Mouse (Mus musculus) neural tube, embryonic 11.5 days (tissue): ENCODE results near the gene Prpf6. TPM values are rescaled to one million over a fixed set of nuclear protein-coding genes. Genes with fewer than 3 reads are reported as not detected.

ENCODE experiments used
- ATAC-seq: fragments of 200-750 bp; cut with Nextera tagmentation; 2 replicates; pipeline ENCODE4 v1.8.0; 2017; ENCODE audit warnings: moderate number of reproducible peaks, mild to moderate bottlenecking, moderate TSS enrichment, moderate library complexity; ENCODE audit not compliant: insufficient read depth, low FRiP score, low TSS enrichment
- DNase-seq: peaks from one replicate; pipeline ENCODE4 v3.0.0-alpha.2; 2015; ENCODE audit warnings: low spot score
- H3K27ac ChIP-seq: fragments of 300-500 bp; sonication (generic); 2 replicates; pipeline ENCODE4 v1.5.1; 2014; ENCODE audit warnings: low read depth, mild to moderate bottlenecking, low read length
- H3K27me3 ChIP-seq: fragments of 300-500 bp; sonication (generic); 2 replicates; pipeline ENCODE4 v1.6.1; 2014; ENCODE audit warnings: mild to moderate bottlenecking, low read length, mixed read lengths; ENCODE audit not compliant: control insufficient read depth, insufficient read depth
- H3K36me3 ChIP-seq: fragments of 300-500 bp; sonication (generic); 2 replicates; pipeline ENCODE4 v1.6.1; 2014; ENCODE audit warnings: mild to moderate bottlenecking, low read length, moderate library complexity, mixed read lengths; ENCODE audit not compliant: control insufficient read depth, insufficient read depth
- H3K4me1 ChIP-seq: fragments of 300-500 bp; sonication (generic); 2 replicates; pipeline ENCODE4 v1.6.1; 2014; ENCODE audit warnings: low read length, mixed read lengths; ENCODE audit not compliant: control insufficient read depth, insufficient read depth
- H3K4me2 ChIP-seq: fragments of 300-500 bp; sonication (generic); 2 replicates; pipeline ENCODE4 v1.6.1; 2014; ENCODE audit warnings: low read depth, mild to moderate bottlenecking, moderate library complexity
- H3K4me3 ChIP-seq: fragments of 300-500 bp; sonication (generic); 2 replicates; pipeline ENCODE4 v1.5.1; 2014; ENCODE audit warnings: low read depth, low read length
- H3K9ac ChIP-seq: fragments of 300-500 bp; sonication (generic); 2 replicates; pipeline ENCODE4 v1.6.1; 2014; ENCODE audit warnings: mild to moderate bottlenecking, low read length
- H3K9me3 ChIP-seq: fragments of 300-500 bp; sonication (generic); 2 replicates; pipeline ENCODE4 v1.6.1; 2016; ENCODE audit warnings: low read length; ENCODE audit not compliant: control insufficient read depth
- WGBS: fragments of 180-500 bp; shearing (Covaris S2); extraction: QIAGEN DNeasy Blood & Tissue Kit; methylation state at CpG from one replicate; pipeline ENCODE4 v1.1.7; 2014; 5-methylcytosine and 5-hydroxymethylcytosine counted together
- polyA plus RNA-seq: library from polyadenylated mRNA; unstranded; fragments of >200 nt; fragmentation: Nextera tagmentation; extraction: Ambion mirVana; gene quantifications from 2 replicates; pipeline ENCODE4 v1.2.1, GENCODE M21; 2014

Gene Prpf6
- polyA plus RNA-seq, 1 experiment from 2014 or later: 85.1 TPM

- Histone ChIP-seq H3K4me3 (peak within 1 kb of the TSS; percentile 60), H3K27ac (no peak within 1 kb of the TSS), H3K4me1 (peaks cover 6% of the 10 kb centered on the region; the same call in 1 of the 2 replicates), H3K4me2 (peak within 1 kb of the TSS; percentile 93), H3K9ac (peak within 1 kb of the TSS; percentile 86), H3K27me3 (no peaks in the 10 kb centered on the region), H3K36me3 (no peaks in the 10 kb centered on the region), H3K9me3 (no peaks in the 10 kb centered on the region)
- peak; percentile 67 for ATAC-seq
- 1% methylated on average over 47 of the region's 69 CpGs for WGBS
- peak; percentile 80 for DNase-seq
Observed at GRCm38 (mm10) chr2:181679951-181680715, 88.5 kb downstream of the Prpf6 start, which contains the start of gene Tcea2. Gene Tcea2, plus strand, starts transcription at chr2:181680310.

- ATAC-seq (0 out of 2 replicates have a peak, but pooled peaks have one; percentile 48), DNase-seq (peak; percentile 38)
- WGBS: 17% methylated on average over 7 of the region's 7 CpGs
- Histone ChIP-seq H3K27ac (no peak overlapping the region), H3K4me1 (no peaks in the 10 kb centered on the region; the same call in 1 of the 2 replicates), H3K36me3 (no peaks in the 10 kb centered on the region), H3K4me2 (peak overlapping the region; percentile 93), H3K9ac (peak overlapping the region; percentile 86), H3K27me3 (no peaks in the 10 kb centered on the region), H3K9me3 (no peaks in the 10 kb centered on the region), H3K4me3 (peak overlapping the region; percentile 60)
Observed at GRCm38 (mm10) chr2:181680716-181681117, 89.0 kb downstream of the Prpf6 start.

- 93% methylated on average over 1 of the region's 1 CpGs for WGBS
- no peaks in the 10 kb centered on the region for H3K36me3 ChIP-seq
Observed at GRCm38 (mm10) chr2:181681978-181682377, 90.3 kb downstream of the Prpf6 start.

DNA sequence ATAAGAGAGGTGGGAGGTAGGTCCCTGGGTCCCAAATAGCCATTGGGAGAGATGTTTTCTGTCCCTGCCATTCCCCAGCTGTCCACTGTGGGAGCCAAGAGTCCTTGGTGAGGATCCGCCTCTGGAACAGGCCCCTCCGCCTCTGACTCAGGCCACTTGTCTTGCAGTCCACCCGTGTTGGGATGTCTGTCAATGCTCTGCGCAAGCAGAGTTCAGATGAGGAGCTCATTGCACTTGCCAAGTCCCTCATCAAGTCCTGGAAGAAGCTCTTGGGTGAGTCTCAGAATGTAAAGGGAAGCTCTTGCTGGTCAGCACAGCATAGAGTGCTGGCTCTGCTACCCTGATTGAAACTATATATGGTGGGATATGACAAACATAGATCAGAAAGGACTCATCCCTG lies 91.7 kb downstream of the Prpf6 start:
- Histone ChIP-seq H3K9me3 (no peaks in the 10 kb centered on the region), H3K9ac (no peak overlapping the region), H3K27me3 (no peaks in the 10 kb centered on the region), H3K4me2 (no peak overlapping the region), H3K4me1 (no peaks in the 10 kb centered on the region; the same call in 1 of the 2 replicates), H3K4me3 (no peak overlapping the region), H3K27ac (no peak overlapping the region), H3K36me3 (no peaks in the 10 kb centered on the region)
- 68% methylated on average over 4 of the region's 4 CpGs for WGBS
- DNase-seq: no peak
- ATAC-seq: no peak

More at GRCm38 (mm10) chr2:181681978-181682377, 90.3 kb downstream of the Prpf6 start:
- Histone ChIP-seq H3K4me2 (no peak overlapping the region), H3K9ac (no peak overlapping the region), H3K27me3 (no peaks in the 10 kb centered on the region), H3K9me3 (no peaks in the 10 kb centered on the region), H3K4me1 (no peaks in the 10 kb centered on the region; the same call in 1 of the 2 replicates), H3K27ac (no peak overlapping the region), H3K4me3 (no peak overlapping the region)
- DNase-seq (no peak), ATAC-seq (no peak)

GRCm38 (mm10) chr2:181684713-181685112 lies 93.0 kb downstream of the Prpf6 start:
- H3K4me2 ChIP-seq: no peak overlapping the region
- H3K9ac ChIP-seq: no peak overlapping the region
- no peak overlapping the region for H3K27ac ChIP-seq
- peaks cover 4% of the 10 kb centered on the region for H3K36me3 ChIP-seq
- no peak overlapping the region for H3K4me3 ChIP-seq
- WGBS: 87% methylated on average over 1 of the region's 1 CpGs
- ATAC-seq: no peak
- DNase-seq: no peak
- H3K9me3 ChIP-seq: no peaks in the 10 kb centered on the region
- H3K4me1 ChIP-seq: no peaks in the 10 kb centered on the region; the same call in 1 of the 2 replicates
- no peaks in the 10 kb centered on the region for H3K27me3 ChIP-seq

DNA sequence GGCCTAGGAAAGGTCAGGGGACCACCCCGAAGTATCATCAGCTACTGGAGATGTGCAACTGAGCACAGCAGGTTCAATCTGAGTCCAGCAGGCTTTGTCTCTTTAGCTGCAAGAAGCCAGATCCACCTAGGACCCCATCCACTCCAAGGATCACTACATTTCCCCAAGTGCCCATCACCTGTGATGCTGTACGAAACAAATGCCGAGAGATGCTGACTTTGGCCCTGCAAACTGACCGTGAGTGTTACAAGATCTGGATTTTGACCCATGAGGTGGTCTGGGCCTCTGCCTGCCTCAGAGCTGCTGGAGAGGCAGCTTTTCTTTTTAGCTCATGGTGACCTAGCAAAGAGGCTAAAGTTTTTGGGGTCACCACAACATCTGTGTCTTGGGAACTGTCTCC lies 94.0 kb downstream of the Prpf6 start:
- no peak for ATAC-seq
- H3K27ac ChIP-seq: no peak overlapping the region
- H3K36me3 ChIP-seq: peaks cover 4% of the 10 kb centered on the region
- no peaks in the 10 kb centered on the region; the same call in 1 of the 2 replicates for H3K4me1 ChIP-seq
- no peaks in the 10 kb centered on the region for H3K27me3 ChIP-seq
- no peak for DNase-seq
- H3K4me2 ChIP-seq: no peak overlapping the region
- no peaks in the 10 kb centered on the region for H3K9me3 ChIP-seq
- 96% methylated on average over 4 of the region's 4 CpGs for WGBS
- H3K9ac ChIP-seq: no peak overlapping the region
- no peak overlapping the region for H3K4me3 ChIP-seq

GRCm38 (mm10) chr2:181687586-181687985 lies 95.9 kb downstream of the Prpf6 start:
- Histone ChIP-seq H3K4me2 (no peak overlapping the region), H3K27me3 (no peaks in the 10 kb centered on the region), H3K27ac (no peak overlapping the region), H3K9ac (no peak overlapping the region), H3K36me3 (peaks cover 4% of the 10 kb centered on the region), H3K4me1 (peaks cover 4% of the 10 kb centered on the region; the same call in 1 of the 2 replicates), H3K9me3 (no peaks in the 10 kb centered on the region), H3K4me3 (no peak overlapping the region)
- no peak for ATAC-seq
- 95% methylated on average over 8 of the region's 8 CpGs for WGBS
- DNase-seq: no peak

DNA sequence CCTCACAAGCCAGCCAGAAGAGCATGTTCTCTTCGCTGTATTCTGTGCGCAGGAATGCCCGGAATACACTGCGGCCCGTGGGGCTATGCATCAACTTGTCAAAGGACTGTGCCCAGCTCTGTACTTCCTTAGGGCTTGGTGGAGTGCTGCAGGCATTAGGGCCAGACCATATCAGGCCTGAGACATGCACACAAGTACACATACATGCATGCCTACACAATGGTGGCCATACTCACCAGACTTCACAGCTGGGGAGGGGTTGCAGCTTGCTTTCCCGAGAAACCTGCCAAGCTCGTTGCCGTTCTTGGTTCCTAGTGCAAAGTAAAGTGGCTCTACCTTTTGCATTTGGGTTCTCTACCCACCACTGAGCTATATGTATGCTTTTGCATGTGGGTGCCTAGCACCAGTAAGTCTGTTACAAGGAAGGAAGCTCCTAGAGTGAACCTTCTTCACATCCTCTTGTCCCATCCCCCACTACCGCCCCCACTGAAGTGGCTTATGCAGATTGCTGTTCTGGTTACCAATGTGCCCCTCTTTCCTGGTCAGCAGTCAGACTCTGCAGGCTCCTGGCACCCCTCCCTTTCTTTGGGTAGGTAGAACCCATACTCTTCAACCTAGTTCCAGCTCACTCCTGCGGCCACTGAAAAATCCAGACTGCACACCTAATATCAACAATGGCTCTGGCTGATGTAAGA lies 97.9 kb downstream of the Prpf6 start:
- H3K4me3 ChIP-seq: no peak overlapping the region
- DNase-seq (no peak), ATAC-seq (no peak)
- no peak overlapping the region for H3K9ac ChIP-seq
- H3K27ac ChIP-seq: no peak overlapping the region
- no peaks in the 10 kb centered on the region for H3K9me3 ChIP-seq
- H3K4me2 ChIP-seq: no peak overlapping the region
- peaks cover 4% of the 10 kb centered on the region for H3K36me3 ChIP-seq
- 90% methylated on average over 10 of the region's 10 CpGs for WGBS
- H3K27me3 ChIP-seq: no peaks in the 10 kb centered on the region
- H3K4me1 ChIP-seq: peaks cover 8% of the 10 kb centered on the region
